Mouse (Mus musculus): Measurements from ENCODE around the gene Slc45a3.

DNA sequence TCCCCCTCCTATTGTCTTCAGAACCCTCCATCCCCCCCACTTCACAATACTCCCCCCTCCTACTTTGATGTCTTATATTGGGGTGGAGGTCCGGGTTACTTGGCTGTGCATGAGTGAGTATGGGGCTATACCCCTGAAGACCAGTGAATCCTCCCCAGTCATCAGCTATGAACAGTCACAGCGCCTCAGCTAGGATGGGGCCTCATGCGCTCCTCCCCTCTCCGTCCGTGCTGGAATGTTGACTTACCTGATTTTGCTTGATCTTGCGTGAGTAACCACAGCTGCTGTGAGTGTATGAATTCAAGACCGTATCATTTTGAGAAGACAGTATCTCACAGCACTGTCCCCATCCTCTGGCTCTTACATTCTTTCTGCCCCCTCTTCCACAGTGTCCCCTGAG lies 57.1 kb downstream of the Slc45a3 start:
- no peak for TF ChIP-seq CTCF (IDR thresholded peaks at IDR 0.05; ENCODE audit: control insufficient read depth, insufficient read depth, insufficient replicate concordance, low read depth, low read length)
- TF ChIP-seq POLR2A (IDR thresholded peaks at IDR 0.05; ENCODE audit: control insufficient read depth, low read depth, low read length): no peak
